Mouse (Mus musculus) ovary, postnatal 10 days (tissue): ENCODE results near the gene Gnao1.

ENCODE experiments used
- DNase-seq: peaks from one replicate; pipeline ENCODE4 v3.0.0; 2022; ENCODE audit warnings: low spot score

The Gnao1 gene

GRCm38 (mm10) chr8:94009243-94009845, 199.6 kb downstream of the Gnao1 start:
- no peak for DNase-seq

- DNase-seq, result no peak
These were observed 200.4 kb downstream of the Gnao1 start for GRCm38 (mm10) chr8:94010101-94010705.

DNA sequence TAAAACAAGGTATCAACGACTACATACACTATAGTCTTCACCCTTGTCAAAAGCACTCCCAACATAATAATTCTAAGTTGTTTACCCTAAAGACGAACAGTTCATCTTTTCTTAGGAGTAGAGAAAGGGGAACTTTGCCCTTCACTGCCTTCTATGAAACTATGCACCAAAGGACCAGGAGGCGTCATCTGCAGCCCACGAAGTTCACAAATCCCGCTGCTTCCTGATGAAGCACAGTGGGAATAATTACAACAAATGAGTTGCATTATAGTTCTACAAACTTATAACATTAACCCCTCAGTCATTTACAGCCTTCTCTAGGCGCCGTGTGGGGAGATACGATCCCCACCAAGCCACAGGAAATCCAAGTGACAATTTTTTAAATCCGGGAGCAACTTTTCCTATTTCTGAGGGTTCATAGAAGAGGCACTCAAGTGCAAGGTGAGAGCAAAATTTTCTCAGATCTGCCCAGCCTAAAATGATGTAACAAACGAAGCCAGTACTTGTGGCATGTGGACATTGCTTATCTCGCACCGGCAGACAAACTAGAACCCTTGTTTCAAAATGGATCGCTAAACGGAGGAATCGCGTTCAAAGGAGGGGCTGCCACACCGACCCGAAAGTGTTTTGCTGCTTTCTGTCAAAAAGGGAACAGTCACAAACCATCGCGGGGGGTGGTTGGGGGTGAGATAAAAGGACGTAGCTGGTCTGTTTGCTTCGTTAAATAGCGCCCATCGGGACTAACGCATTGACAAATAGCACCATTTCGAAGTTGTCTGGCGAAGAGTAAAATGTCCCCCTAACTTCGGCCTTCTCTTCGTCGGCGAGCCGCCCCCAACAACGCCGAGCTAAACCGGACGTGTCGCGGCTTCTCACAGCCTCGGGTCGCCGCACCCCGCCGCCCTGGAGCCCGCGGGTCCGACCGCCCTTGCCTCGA, 201.6 kb downstream of the Gnao1 start:
- DNase-seq, result no peak

DNA sequence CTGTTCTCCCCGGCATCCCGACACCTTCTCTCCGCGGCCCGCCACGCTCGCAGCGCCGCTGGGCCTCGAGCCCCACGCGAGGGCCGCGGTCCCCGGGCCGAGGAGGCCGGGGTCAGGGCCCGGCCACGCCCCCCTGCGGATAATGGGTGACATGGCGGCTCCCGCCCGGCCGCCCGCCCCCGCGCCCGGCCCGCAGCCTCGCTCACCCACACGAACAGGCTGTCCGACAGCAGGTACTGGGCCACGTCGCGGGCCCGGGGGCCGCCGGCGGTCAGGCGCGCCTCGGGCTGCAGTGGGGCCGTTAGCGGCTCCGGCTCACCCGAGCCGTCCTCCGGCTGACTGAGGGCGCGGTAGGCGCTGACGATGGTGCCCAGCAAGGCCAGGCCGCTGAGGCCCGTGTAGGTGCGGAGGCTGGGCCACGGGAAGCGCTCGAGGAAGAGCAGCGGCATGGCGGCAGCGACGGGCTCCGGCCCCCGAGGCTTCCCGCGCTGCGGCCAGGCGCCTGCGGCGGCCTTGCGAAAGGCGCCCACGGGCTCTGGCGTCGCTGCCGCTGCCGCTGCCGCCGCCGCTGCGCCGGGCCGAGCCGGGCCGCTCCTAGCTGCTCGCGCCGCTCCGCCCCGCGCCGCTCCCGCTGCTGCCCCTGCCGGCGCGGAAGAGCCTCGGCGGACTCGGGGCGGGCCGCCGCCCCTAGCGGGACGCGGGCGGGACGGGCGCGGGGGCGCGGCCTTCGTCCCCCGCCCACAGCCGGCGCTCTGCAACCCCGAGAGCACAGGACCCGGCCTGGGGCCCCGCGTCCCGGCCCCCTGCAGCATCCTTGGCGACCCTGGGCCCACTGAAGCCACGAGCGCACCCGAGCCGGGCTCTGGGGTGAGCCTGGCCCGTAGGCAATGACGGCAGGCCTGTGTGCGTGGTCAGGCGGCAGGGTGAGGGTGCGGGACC, 202.5 kb downstream of the Gnao1 start, which contains the start of gene Amfr:
Amfr (minus strand) TSS at position 830 of the 939 bp plus-strand sequence.
- peak; percentile 45 for DNase-seq

- DNase-seq, result no peak
These were observed 203.4 kb downstream of the Gnao1 start for GRCm38 (mm10) chr8:94013026-94013612.
